Mouse (Mus musculus): Measurements from ENCODE around the gene Add3. TPM values are rescaled to one million over a fixed set of nuclear protein-coding genes. Genes with fewer than 3 reads are reported as not detected.

Gene Add3
- polyA plus RNA-seq, 1 experiment from 2014 or later, result 52.4 TPM

GRCm38 (mm10) chr19:53263859-53264733 is 123.9 kb downstream of the Add3 start:
- TF ChIP-seq EP300 (optimal IDR thresholded peaks at IDR 0.05) (no peak), CTCF (IDR thresholded peaks at IDR 0.05; ENCODE audit: low read depth) (no peak)
- no peaks in the 10 kb centered on the region for H3K4me1 ChIP-seq (replicated peaks; ENCODE audit: control insufficient read depth, insufficient read depth)

GRCm38 (mm10) chr19:53264821-53265727 is 124.8 kb downstream of the Add3 start:
- ATAC-seq (ENCODE audit: low FRiP score, low TSS enrichment) (0 out of 2 replicates have a peak, but pooled peaks have one; percentile 27), DNase-seq (ENCODE audit: low spot score) (no peak)
- TF ChIP-seq CTCF (IDR thresholded peaks at IDR 0.05; ENCODE audit: low read depth), result no peak
- no peak for TF ChIP-seq EP300 (optimal IDR thresholded peaks at IDR 0.05)
- Histone ChIP-seq H3K36me3 (ENCODE audit: control insufficient read depth, insufficient read depth, low read length) (no peaks in the 10 kb centered on the region), H3K27me3 (ENCODE audit: control insufficient read depth, insufficient read depth, low read length) (no peaks in the 10 kb centered on the region), H3K4me2 (replicated peaks; ENCODE audit: low read depth) (no peak overlapping the region), H3K27ac (replicated peaks) (no peak overlapping the region), H3K4me1 (replicated peaks; ENCODE audit: control insufficient read depth, insufficient read depth) (no peaks in the 10 kb centered on the region), H3K4me3 (ENCODE audit: low read depth, low read length) (no peak overlapping the region), H3K9me3 (ENCODE audit: control insufficient read depth, low read length) (no peaks in the 10 kb centered on the region), H3K9ac (ENCODE audit: low read length) (no peak overlapping the region)
- 53% methylated on average over 12 of the region's 12 CpGs for WGBS

More at GRCm38 (mm10) chr19:53263859-53264733, 123.9 kb downstream of the Add3 start:
- Histone ChIP-seq H3K9me3 (ENCODE audit: control insufficient read depth, low read length) (no peaks in the 10 kb centered on the region), H3K4me3 (ENCODE audit: low read depth, low read length) (no peak overlapping the region), H3K27ac (replicated peaks) (no peak overlapping the region), H3K36me3 (ENCODE audit: control insufficient read depth, insufficient read depth, low read length) (no peaks in the 10 kb centered on the region), H3K4me2 (replicated peaks; ENCODE audit: low read depth) (no peak overlapping the region), H3K27me3 (ENCODE audit: control insufficient read depth, insufficient read depth, low read length) (no peaks in the 10 kb centered on the region), H3K9ac (ENCODE audit: low read length) (no peak overlapping the region)
- 47% methylated on average over 23 of the region's 23 CpGs for WGBS
- ATAC-seq (ENCODE audit: low FRiP score, low TSS enrichment), result no peak
- no peak for DNase-seq (ENCODE audit: low spot score)

DNA sequence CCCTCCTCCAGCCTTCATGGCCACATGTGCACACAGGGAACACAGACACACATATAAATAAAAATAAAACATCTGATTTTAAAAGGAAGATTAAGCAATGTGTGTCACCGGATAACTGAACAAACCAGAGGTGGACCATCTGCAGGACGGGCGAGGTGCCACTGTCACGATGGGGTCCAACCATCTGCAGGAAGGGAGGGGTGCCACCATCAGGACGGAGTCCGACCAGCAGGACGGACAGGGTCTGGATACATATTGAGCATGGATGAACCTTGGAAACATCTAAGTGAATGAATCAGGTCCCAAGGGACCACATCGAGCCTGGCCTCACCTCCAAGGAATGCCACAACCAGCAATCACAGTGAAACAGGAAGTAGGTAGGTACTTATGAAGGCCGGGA is 127.1 kb downstream of the Add3 start:
- Histone ChIP-seq H3K4me2 (replicated peaks; ENCODE audit: low read depth) (no peak overlapping the region), H3K9me3 (ENCODE audit: control insufficient read depth, low read length) (no peaks in the 10 kb centered on the region), H3K36me3 (ENCODE audit: control insufficient read depth, insufficient read depth, low read length) (no peaks in the 10 kb centered on the region), H3K27me3 (ENCODE audit: control insufficient read depth, insufficient read depth, low read length) (no peaks in the 10 kb centered on the region), H3K4me1 (replicated peaks; ENCODE audit: control insufficient read depth, insufficient read depth) (no peaks in the 10 kb centered on the region), H3K27ac (replicated peaks) (no peak overlapping the region), H3K4me3 (ENCODE audit: low read depth, low read length) (no peak overlapping the region), H3K9ac (ENCODE audit: low read length) (no peak overlapping the region)
- TF ChIP-seq EP300 (optimal IDR thresholded peaks at IDR 0.05) (no peak), CTCF (IDR thresholded peaks at IDR 0.05; ENCODE audit: low read depth) (no peak)
- no peak for DNase-seq (ENCODE audit: low spot score)
- ATAC-seq (ENCODE audit: low FRiP score, low TSS enrichment), result no peak
- 88% methylated on average over 9 of the region's 9 CpGs for WGBS

- WGBS, result 69% methylated on average over 17 of the region's 17 CpGs
- no peak overlapping the region for H3K27ac ChIP-seq (replicated peaks)
- H3K27me3 ChIP-seq (ENCODE audit: control insufficient read depth, insufficient read depth, low read length), result no peaks in the 10 kb centered on the region
- DNase-seq (ENCODE audit: low spot score), result no peak
- TF ChIP-seq EP300 (optimal IDR thresholded peaks at IDR 0.05) (no peak), CTCF (IDR thresholded peaks at IDR 0.05; ENCODE audit: low read depth) (no peak)
- no peak overlapping the region for H3K9ac ChIP-seq (ENCODE audit: low read length)
- no peaks in the 10 kb centered on the region for H3K9me3 ChIP-seq (ENCODE audit: control insufficient read depth, low read length)
- H3K4me3 ChIP-seq (ENCODE audit: low read depth, low read length), result no peak overlapping the region
- H3K4me1 ChIP-seq (replicated peaks; ENCODE audit: control insufficient read depth, insufficient read depth), result no peaks in the 10 kb centered on the region
- H3K4me2 ChIP-seq (replicated peaks; ENCODE audit: low read depth), result no peak overlapping the region
- ATAC-seq (ENCODE audit: low FRiP score, low TSS enrichment), result peak; percentile 34; the same call in 1 of the 2 replicates
- H3K36me3 ChIP-seq (ENCODE audit: control insufficient read depth, insufficient read depth, low read length), result no peaks in the 10 kb centered on the region
Measured at GRCm38 (mm10) chr19:53273055-53273722, 132.9 kb downstream of the Add3 start.

DNA sequence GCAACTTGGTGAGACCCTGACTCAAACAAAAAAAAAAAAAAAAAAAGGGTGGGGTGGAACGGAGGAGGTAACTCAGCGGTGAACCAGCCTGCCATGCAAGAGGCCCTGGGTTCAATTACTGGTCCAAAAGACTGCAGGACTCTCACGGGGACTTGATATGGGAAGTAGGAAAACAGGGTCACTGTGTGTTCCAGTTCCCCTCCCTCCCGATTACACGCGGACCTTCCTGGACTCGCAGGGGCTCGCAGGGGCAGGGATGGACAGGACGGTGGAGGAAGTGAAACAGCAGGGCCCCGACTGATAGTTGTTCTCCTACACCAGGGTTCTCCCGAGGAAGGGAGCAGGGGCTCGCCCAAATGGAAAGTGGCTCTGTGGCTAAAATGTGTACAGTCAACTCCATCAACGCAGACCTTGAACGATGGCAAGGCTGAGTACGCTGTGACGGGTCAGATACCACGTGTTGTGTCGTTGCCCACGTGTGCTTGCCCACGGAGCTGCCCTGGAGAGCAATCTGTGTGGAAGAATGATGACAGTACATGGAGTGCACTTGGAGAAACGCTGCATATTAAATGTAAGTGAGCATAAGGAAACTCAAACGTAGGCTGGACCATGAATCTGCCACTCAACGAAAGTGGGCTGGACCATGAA is 133.7 kb downstream of the Add3 start:
- Histone ChIP-seq H3K9ac (ENCODE audit: low read length) (no peak overlapping the region), H3K27me3 (ENCODE audit: control insufficient read depth, insufficient read depth, low read length) (no peaks in the 10 kb centered on the region), H3K9me3 (ENCODE audit: control insufficient read depth, low read length) (no peaks in the 10 kb centered on the region), H3K4me3 (ENCODE audit: low read depth, low read length) (no peak overlapping the region), H3K27ac (replicated peaks) (no peak overlapping the region), H3K36me3 (ENCODE audit: control insufficient read depth, insufficient read depth, low read length) (no peaks in the 10 kb centered on the region), H3K4me1 (replicated peaks; ENCODE audit: control insufficient read depth, insufficient read depth) (no peaks in the 10 kb centered on the region), H3K4me2 (replicated peaks; ENCODE audit: low read depth) (no peak overlapping the region)
- ATAC-seq (ENCODE audit: low FRiP score, low TSS enrichment) (no peak), DNase-seq (ENCODE audit: low spot score) (no peak)
- TF ChIP-seq EP300 (optimal IDR thresholded peaks at IDR 0.05), result no peak
- TF ChIP-seq CTCF (IDR thresholded peaks at IDR 0.05; ENCODE audit: low read depth), result no peak
- WGBS, result 83% methylated on average over 23 of the region's 23 CpGs
